Mouse (Mus musculus) urinary bladder, postnatal 36 days (tissue): ENCODE measurements around the gene Degs1.
"Not testable (repeated sequence)": the region's sequence is repeated elsewhere in the genome, so short reads cannot be mapped to it uniquely, and the experiment has no call there.

Experiments
- DNase-seq, 2 experiments: peaks; one replicate each; pipeline ENCODE4 v3.0.0; 2022; ENCODE audit warnings: low spot score in 2 of 2, mixed read lengths in 1 of 2

Degs1 gene

DNA sequence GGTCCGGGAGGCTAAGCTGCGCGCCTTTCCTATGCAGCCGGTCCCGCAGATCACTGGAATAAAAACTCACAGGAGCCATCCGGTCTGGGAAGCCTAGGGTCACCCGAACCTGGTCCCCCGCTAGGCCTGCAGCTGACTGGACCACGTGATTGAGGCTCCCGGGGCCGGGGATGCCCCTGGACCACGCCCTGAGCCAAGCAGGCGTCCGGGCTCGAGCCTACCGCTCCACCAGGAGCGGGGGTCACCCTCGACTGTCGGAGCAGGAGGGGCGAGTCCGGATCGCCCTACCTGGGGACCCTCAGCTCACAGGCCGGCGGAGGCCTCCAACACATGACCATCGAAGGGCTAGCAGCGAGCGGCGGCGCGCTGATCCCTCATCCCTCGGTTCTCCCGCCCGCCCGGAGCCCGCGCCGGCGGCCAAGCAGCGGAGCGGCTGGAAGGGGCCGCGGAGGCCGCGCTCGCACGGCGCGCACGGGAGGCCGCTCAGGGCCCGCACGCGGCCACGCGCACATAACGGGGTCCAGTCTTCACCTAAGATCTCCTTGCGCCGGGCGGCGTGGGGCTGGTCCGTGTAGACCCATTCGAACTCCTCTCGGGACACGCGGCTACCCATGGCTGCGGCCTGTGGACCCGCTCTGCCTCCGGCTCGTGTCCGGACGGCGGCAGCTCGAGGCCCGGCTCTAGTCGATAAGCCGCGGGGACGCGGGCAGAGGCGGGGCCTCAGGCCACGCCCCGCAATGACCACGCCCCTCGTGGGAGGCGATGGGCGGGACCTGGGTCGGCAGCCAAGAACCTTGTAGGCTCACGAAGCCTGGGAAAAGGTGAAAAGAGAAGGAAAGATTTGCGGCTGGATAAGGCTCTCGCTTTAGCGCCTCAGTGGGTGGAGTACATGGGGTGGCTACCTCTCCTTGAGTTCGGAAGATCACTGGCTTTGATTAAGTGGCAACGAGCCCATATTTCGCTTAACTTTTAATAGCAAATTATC lies at the start of gene Degs1:
Degs1 (minus strand) TSS at position 714 of the 985 bp plus-strand sequence.
- peak; percentile 96 to 98 for DNase-seq

DNA sequence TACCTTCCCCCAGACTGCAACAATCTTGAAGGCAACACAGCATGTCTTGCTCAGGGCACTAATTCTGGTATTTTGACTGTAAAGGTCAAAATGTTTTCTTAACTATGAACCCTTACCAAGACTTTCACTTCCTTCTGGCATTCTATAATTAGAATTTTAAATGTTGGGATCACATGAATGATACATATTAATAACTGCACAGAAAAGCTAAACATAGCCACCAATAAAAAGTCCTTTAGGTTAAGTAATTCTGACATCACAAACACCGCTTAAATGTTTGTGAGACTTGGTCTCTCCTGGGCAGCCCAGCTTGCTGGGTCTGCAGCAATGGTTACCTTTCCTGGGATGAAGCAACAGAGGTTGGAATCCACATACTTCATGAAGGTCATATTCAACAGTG lies 43.3 kb upstream of the Degs1 start:
- DNase-seq, result no peak

DNA sequence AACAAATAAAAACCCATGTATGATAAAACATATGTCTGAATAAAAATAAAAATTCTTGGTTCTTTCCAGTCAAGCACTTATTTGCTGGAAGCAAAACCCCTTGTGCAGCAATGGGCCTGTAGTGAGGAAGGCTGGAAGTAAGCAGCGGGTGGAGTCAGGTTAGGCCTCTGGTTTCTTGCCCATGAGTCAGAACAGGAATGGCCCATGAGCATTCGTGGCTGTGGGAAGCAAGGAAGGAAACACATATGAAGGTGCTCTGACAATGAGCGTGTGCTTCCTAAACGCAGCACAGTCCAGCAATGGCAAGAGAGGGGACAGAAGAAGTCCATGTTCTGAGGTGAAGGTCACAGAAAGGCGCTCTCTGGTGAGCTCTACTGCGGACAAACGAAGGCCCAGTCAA lies 41.9 kb upstream of the Degs1 start:
- no peak for DNase-seq

DNA sequence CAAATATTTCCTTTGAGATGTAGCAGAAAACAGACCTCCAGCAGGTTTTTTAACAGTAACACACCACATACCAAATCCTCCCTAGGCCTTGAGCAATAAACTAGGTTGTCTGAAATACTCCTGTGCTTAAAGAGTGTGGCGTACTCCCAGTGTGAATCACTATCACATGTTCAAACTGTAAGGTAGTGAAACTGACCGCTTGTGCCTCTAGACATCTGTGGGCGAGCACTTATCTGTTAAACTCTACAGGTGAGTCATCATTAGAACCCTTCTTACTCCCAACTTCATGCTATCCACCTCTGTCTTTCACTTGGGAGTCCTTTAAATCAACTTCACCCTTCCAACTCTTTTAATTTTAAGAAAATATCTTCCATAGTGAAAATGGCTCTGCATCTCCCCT lies 40.5 kb upstream of the Degs1 start:
- DNase-seq, result no peak

DNA sequence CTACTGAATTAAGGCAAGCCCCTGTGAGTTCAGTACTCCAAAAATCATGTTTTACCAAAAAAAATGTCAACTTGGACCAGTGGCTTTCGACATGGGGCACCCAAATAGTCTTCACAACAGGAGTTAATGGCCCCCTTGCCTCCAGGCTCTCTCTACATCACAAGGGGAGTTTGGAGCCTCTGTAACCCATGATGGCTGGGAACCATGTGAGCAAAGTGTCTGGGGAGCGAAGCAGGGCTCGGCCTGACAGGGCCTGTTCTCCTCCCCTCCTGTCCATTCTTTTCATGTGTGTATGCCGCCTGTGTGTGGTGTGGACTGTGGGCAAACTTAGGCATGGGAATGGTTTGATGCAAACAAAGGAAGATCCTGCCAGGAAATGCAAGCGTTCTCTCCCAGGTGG lies 31.6 kb upstream of the Degs1 start:
- DNase-seq, result no peak

DNA sequence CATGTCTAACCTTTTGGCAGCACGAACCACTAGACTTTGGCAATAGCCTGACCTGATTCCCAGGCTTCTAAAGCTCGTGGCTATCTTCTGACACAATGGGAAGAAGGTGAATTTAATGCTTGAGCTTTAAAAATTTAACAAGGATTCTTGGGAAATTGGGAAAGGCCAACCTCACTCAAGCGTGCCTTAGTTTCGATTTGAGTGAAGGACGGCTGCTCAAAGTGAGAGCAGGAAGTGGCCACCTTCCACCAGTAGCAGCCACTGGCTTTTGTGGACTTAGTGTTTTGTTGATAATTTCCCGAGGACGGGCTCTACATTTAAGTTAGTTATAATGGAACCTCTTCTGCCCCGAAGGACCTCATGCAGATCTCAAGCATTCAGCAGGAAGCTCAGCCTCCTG lies 30.6 kb upstream of the Degs1 start:
- DNase-seq, result no peak

DNA sequence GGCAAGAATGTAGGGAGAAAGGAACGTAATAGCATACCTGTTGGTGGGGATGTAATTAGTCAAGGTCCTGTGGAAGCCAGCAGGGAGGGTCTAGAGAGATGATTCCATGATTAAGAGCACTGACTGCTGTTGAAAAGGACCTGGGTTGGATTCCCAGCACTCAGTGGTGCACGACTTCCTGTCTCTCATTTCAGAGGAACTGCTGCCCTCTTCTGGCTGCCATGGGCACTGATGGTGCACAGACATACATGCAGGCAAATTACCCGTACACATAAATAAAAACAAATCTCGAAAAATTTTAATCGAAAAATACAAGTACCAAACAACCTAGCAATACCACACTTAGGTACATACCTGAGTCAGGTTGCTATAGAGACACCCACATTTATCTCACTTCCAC lies 28.8 kb upstream of the Degs1 start:
- no peak for DNase-seq

DNA sequence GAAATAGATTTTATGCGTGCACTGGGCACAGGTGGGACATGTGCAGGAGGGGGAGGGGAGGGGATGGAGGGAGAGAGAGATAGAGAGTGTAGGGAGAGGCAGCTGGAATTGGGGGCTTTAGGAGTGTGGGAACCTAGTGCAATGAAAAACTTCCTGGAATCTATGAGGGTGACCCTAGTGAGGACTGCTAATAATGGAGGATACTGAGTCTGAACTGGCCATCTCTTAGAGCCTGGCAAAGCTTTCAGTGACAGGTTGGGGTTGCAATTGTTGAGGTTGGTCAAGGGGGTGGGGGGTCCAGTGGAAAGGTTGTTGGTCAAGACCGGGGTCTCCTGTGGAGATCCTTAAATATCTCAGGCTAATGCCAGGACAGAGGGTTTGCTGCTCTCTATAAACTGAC lies 27.7 kb upstream of the Degs1 start:
- DNase-seq, result no peak

DNA sequence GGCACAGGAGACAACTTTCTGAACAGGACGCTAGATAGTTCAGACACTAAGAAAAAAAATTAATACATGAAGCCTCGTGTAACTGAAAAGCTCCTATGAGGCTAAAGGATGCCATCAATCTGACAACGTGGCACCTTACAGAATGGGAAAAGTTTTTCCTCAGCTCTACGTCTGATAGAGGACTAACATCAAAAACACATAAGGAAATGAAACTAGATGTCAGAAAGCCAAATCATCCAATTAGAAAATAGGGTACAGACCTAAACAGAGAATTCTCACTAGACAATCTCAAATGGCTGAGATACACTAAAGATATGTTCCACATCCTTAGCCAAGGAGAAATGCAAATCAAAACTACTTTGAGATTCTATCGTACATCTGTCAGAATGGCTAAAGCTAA lies 26.8 kb upstream of the Degs1 start:
- DNase-seq, result no peak

DNA sequence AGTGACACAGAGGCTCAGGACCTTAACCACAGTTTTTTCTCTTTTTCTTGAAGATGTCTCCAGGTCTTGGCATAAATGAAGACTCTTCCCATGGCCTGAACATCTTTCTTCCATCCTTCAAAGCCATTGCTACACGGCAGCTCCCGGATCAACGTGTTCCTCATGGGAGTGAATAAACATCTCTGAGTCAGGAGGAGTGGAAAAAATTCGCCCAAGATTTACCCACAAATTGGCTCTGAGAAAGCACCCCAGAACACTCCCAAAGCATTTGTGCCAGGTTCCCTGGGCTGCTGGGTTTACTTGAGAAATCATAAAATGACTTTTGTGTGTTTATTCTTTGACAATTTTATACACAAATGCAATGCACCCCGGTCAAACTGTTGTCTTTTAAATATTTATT lies 20.3 kb upstream of the Degs1 start:
- no peak for DNase-seq

DNA sequence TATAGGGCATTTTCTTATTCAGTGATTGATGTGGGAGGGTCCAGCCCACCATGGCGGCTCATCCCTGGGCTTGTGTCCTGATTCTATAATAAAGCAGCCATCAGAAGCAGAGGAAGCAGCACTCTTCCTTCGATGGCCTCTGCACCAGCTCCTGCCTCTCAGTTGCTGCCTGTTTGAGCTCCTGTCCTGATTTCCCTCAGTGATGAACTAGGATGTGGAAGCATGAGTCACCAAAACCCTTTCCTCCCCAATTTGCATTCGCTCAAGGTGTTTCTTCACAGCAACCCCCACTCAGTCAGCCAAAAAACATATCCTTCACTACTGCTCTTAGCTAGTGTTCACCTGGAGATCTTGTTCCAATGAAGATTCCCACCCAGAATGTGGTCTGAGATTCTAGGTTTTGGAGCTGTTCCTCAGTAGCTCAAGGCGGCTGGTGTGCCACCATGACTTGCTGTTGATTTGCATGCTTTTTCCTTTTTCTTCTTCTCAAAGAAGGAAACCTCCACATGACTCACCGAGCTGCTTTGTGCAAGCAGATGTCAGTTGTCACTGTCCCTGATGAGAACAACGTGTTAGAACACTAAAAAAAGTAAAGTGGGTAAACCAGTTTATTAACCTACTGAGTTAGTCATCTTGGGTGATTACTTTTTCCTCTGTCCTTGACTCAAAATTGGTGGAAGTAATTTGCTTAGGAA lies 19.7 kb upstream of the Degs1 start:
- no peak for DNase-seq

DNA sequence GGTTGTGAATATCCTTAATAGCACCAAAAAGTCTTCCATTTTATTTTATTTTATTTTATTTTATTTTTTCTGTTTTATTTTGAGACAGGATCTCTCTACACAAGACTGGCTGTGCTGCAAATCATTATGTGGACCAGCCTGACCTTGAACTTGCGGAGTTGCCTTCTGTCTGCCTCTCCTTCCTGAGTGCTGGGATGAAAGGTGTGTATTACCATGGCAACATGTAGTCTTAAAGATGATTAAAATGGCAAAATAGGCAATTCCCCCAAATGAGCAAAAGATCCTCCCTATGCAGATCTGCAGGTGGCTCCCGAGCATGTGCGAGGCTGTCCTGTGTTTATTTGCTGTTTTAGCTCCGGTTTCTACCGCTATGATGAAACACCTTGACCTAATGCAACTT lies 15.2 kb upstream of the Degs1 start:
- no peak for DNase-seq

DNA sequence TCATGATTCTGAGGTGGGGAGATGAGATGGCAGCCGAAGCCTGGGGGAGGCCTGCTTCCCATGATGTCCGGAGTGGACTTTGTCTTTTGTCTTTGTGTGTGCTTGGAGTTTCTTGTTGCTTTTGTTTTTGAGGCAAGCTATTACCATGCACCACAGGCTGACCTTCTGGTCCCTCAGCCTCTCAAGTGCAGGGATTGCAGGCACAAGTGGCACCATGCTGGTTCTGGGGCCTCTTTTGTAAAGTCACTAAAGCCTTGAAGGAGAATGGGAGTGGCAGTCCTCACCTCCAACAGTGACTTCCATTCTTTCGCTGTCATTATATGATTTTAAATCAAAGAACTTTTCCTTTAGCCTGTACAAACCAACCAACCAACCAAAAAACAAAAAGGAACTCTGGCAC lies 14.6 kb upstream of the Degs1 start:
- no peak for DNase-seq

DNA sequence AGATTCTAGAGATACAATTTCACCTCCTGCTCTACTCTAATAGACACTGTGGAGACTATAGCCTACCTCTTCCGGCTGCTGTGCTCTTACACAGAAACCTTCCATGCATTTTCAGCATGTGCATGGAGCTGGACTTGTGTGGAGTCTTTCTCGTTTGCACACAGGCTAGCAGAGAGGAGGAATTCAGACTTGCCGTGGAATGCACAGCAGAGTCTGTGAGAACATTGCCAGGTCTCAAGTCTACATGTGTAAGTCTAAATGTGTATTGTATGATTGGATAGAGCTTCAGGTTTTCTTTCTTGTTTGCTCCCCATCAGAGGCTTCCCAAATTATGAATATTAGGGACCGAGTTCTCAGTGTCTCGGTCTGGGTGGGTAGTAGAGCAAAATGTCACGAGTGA lies 14.2 kb upstream of the Degs1 start:
- no peak for DNase-seq

DNA sequence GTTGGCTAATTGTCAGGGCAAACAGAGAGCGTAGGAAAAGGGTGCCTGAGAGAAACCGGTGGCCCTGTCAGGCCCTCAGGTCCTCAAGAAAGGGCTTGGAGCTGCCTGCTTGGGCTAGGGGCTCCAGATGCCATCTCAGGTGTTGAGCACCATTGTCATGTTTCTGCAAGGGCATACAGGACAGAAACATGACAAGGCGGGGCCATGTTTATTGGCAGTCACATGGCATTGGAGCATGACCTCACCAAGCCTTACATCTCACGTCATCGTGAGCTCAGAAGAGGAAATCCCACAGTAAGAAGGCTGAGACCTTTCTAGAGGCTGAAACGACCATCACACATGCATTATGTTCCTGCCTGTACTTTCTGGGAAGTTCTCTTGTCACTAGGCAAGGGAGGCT lies 13.5 kb upstream of the Degs1 start:
- no peak for DNase-seq

DNA sequence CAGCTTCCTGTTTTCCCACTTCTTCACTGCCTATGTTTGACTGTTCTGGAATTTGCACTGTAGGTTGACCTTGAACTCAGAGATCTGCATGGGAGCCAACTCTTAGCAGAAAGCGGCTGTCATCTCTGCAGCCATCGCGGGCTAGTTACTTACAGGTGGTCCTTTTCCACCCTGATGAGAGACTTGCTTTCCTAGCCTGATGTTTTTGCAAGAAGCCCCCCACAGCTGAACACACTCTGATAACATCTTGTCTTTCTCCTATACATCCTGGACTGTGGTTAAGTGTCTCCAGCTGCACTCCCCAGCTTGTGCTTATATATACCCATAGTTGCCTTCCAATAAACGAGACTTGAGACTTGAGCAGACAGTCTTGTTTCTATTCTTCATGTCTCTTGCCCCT lies 9.7 kb upstream of the Degs1 start:
- DNase-seq, result no peak

DNA sequence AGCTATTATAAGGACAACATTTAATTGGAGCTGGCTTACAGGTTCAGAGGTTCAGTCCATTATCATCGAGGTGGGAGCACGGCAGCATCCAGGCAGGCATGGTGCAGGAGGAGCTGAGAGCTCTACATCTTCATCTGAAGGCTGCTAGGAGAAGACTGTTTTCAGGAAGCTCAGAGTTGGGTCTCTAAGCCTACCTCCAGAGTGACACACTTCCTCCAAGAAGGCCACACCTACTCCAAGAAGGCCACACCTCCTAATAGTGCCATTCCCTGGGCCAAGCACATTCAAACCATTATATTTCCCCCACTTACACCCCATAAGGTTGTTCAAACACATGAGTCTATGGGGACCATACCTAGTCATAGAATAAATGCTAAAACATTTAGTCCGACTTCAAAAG lies 8.1 kb upstream of the Degs1 start:
- DNase-seq, result not testable (repeated sequence)

DNA sequence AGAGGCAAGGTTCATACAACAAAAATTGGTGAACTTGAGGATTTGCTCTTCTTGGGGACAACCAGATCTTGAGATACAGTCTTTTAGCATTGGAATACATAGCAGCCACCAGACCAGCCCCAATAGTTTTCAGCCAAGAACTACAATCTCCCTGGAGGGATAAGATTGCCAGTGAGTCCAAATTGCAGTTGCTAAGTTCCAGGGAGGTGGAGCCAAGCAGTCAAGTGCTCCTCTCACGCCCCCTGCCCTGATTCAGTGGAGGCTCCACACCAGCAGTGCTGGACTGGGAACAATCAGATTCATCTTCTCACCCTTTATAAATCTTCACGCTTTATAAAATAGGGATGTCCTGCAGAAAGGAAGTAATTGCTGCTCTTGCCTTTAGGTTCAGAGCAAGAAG lies 7.2 kb upstream of the Degs1 start:
- DNase-seq, result peak in 1 of 2 experiments; percentile 19

DNA sequence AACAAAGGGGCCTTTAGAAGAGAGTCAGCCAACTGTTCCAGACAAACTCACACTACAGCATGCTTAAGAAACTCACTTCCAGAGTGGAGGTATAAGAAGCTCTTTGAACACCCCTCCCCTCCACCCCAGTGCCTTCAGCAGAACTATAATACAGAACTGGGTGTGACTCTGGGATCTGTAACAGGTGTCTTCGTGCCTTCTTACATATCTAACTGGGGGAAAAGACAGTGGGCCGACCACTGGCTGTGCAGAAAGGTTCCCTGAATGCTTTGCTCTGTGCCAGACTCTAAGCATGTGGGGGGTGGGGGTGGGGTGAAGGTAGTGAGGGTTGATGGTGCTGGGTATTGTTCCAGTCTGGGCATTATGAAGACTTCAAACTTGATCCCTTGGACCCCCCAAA lies 6.0 kb upstream of the Degs1 start:
- no peak for DNase-seq

DNA sequence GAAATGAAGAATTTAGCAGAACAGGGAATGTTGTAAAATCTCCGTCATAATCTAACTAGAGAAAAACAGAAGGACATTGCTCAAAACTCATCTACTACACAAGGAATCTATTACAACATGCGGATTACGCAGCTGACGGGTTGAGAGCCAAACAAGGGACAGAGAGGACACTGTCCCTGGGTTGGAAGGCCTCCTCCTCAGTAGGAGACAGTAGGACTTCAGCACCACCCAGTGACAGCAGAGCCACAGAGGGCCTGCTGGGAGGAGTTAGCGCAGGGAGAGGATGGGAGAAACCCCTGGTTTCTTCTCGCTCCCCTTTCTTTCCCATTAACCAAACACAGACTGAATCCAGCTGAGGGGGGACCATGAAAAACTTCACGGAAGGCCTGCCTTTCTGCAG lies 5.2 kb upstream of the Degs1 start:
- peak in 1 of 2 experiments; percentile 20 for DNase-seq

DNA sequence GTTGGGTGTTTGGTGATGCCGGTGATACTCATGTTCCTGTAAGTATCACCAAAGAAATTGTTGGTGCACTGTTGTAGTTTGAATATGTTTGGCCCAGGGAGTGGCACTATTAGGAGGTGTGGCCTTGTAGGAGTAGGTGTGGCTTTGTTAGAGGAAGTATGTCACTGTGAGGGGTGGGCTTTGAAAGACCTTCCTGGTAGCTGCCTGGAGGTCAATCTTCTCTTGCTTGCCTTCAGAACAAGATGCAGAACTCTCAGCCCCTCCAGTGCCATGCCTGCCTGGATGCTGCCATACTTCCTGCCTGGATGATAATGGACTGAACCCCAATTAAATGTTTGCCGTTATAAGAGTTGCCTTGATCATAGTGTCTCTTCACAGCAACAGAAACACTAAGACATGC lies 2.2 kb upstream of the Degs1 start:
- no peak for DNase-seq

DNA sequence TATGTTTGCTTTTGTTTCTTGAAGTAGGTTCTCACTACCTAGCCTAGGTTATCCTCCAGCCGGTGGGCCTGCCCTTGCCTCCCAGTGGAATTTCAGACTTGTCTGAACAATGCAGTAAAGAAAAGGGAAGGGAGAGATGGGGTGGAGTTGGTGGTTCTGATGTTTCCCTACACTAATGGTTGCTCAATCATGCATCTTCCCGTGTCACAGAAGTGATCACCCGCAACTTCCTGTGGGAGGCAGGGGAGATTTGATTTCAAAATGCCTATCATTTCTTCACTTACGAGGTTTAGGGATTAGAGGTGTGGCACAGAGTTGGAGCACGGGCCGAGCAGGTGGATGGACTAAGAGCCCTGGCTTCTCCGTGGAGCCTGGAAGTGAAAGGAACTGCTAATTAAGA lies 627 bp upstream of the Degs1 start:
- peak in 1 of 2 experiments; percentile 3 for DNase-seq

DNA sequence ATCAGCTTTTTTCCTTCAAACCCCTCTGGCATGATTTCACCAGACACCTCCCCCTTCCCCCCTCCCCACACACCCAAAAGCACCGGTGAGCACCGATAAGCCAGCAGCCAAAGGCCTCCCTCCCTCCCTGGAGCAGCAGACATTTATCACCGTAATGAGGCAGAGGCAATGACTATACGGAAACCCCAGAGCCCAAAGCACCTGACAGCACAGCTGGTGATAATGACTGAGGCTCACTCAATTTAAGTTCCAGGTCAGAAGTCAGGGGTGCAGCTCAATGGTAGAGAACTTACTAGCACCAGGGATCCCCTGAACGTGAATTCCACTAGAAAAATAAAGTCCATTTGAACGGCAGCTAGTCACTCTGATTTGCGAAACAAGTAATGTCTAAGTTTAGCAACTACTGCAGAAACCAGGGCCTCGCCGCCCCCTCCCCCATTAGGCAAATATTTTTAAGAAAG lies 1.3 kb downstream of the Degs1 start:
- no peak for DNase-seq
